Mouse (Mus musculus): ENCODE measurements around the gene Eefsec.

Eefsec gene

GRCm38 (mm10) chr6:88416130-88416758 lies 30.1 kb downstream of the Eefsec start:
- in situ Hi-C loops (cut with MseI, MboI), result no loop called here

GRCm38 (mm10) chr6:88412604-88413003 lies 33.7 kb downstream of the Eefsec start:
- in situ Hi-C loops (cut with MseI, MboI), result no loop called here

- in situ Hi-C loops (cut with MseI, MboI), result no loop called here
Measured at GRCm38 (mm10) chr6:88409492-88409891, 36.8 kb downstream of the Eefsec start.

- in situ Hi-C loops (cut with MseI, MboI), result no loop called here
Measured at GRCm38 (mm10) chr6:88400451-88400850, 45.9 kb downstream of the Eefsec start.

- in situ Hi-C loops (cut with MseI, MboI), result no loop called here
Measured at GRCm38 (mm10) chr6:88397985-88398384, 48.4 kb downstream of the Eefsec start.

GRCm38 (mm10) chr6:88388946-88389345 lies 57.4 kb downstream of the Eefsec start:
- in situ Hi-C loops (cut with MseI, MboI), result no loop called here

- in situ Hi-C loops (cut with MseI, MboI), result no loop called here
Measured at GRCm38 (mm10) chr6:88387836-88388724, 58.3 kb downstream of the Eefsec start.

- in situ Hi-C loops (cut with MseI, MboI), result no loop called here
Measured at GRCm38 (mm10) chr6:88384420-88385053, 61.8 kb downstream of the Eefsec start.

- in situ Hi-C loops (cut with MseI, MboI), result no loop called here
Measured at GRCm38 (mm10) chr6:88383734-88384133, 62.6 kb downstream of the Eefsec start.

- in situ Hi-C loops (cut with MseI, MboI), result no loop called here
Measured at GRCm38 (mm10) chr6:88379756-88380155, 66.6 kb downstream of the Eefsec start.

GRCm38 (mm10) chr6:88378829-88379228 lies 67.5 kb downstream of the Eefsec start:
- in situ Hi-C loops (cut with MseI, MboI), result no loop called here

GRCm38 (mm10) chr6:88374247-88374646 lies 72.1 kb downstream of the Eefsec start:
- in situ Hi-C loops (cut with MseI, MboI), result no loop called here

GRCm38 (mm10) chr6:88369851-88370635 lies 76.3 kb downstream of the Eefsec start:
- in situ Hi-C loops (cut with MseI, MboI), result no loop called here

GRCm38 (mm10) chr6:88363475-88364012 lies 82.8 kb downstream of the Eefsec start:
- in situ Hi-C loops (cut with MseI, MboI), result no loop called here

GRCm38 (mm10) chr6:88361096-88361495 lies 85.2 kb downstream of the Eefsec start:
- in situ Hi-C loops (cut with MseI, MboI), result no loop called here

- in situ Hi-C loops (cut with MseI, MboI), result no loop called here
Measured at GRCm38 (mm10) chr6:88358210-88358609, 88.1 kb downstream of the Eefsec start.

- in situ Hi-C loops (cut with MseI, MboI), result no loop called here
Measured at GRCm38 (mm10) chr6:88355866-88356265, 90.5 kb downstream of the Eefsec start.

GRCm38 (mm10) chr6:88352541-88352940 lies 93.8 kb downstream of the Eefsec start:
- in situ Hi-C loops (cut with MseI, MboI), result no loop called here

GRCm38 (mm10) chr6:88346776-88347175 lies 99.6 kb downstream of the Eefsec start:
- in situ Hi-C loops (cut with MseI, MboI), result no loop called here

- in situ Hi-C loops (cut with MseI, MboI), result no loop called here
Measured at GRCm38 (mm10) chr6:88345311-88345710, 101.0 kb downstream of the Eefsec start.
